Mouse (Mus musculus) neural tube, embryonic 14.5 days (tissue): ENCODE results near the gene Nubp2. TPM values are rescaled to one million over a fixed set of nuclear protein-coding genes. Genes with fewer than 3 reads are reported as not detected.

Source experiments
- ATAC-seq: fragments of 200-750 bp; cut with Nextera tagmentation; 2 replicates; pipeline ENCODE4 v1.8.0; 2017; ENCODE audit warnings: low read depth, mild to moderate bottlenecking, moderate TSS enrichment, moderate library complexity
- H3K27ac ChIP-seq: fragments of 300-500 bp; sonication (generic); 2 replicates; pipeline ENCODE4 v1.5.1; 2014; ENCODE audit warnings: low read depth, mild to moderate bottlenecking, control low read depth, low read length, moderate library complexity, mixed read lengths
- H3K27me3 ChIP-seq: fragments of 300-500 bp; sonication (generic); 2 replicates; pipeline ENCODE4 v1.6.1; 2014; ENCODE audit warnings: low read length; ENCODE audit not compliant: control insufficient read depth, insufficient read depth
- H3K36me3 ChIP-seq: fragments of 300-500 bp; sonication (generic); 2 replicates; pipeline ENCODE4 v1.6.1; 2014; ENCODE audit warnings: low read length, mixed read lengths; ENCODE audit not compliant: control insufficient read depth, insufficient read depth
- H3K4me1 ChIP-seq: fragments of 300-500 bp; sonication (generic); 2 replicates; pipeline ENCODE4 v1.6.1; 2014; ENCODE audit warnings: low read length; ENCODE audit not compliant: control insufficient read depth, insufficient read depth
- H3K4me2 ChIP-seq: fragments of 300-500 bp; sonication (generic); 2 replicates; pipeline ENCODE4 v1.6.1; 2014; ENCODE audit warnings: mild to moderate bottlenecking, low read depth, low read length, control low read depth
- H3K4me3 ChIP-seq: fragments of 300-500 bp; sonication (generic); 2 replicates; pipeline ENCODE4 v1.5.1; 2014; ENCODE audit warnings: low read depth, low read length, control low read depth, mixed read lengths
- H3K9ac ChIP-seq: fragments of 300-500 bp; sonication (generic); replicated peaks from 2 replicates; pipeline ENCODE4 v1.6.1; 2014; ENCODE audit warnings: low read depth, mild to moderate bottlenecking, control low read depth, low read length, mixed read lengths
- H3K9me3 ChIP-seq: fragments of 300-500 bp; sonication (generic); 2 replicates; pipeline ENCODE4 v1.6.1; 2016; ENCODE audit warnings: low read length; ENCODE audit not compliant: control insufficient read depth
- WGBS: fragments of 180-500 bp; shearing (Covaris S2); extraction: QIAGEN DNeasy Blood & Tissue Kit; methylation state at CpG from one replicate; pipeline ENCODE4 v1.1.7; 2014; 5-methylcytosine and 5-hydroxymethylcytosine counted together
- polyA plus RNA-seq: library from polyadenylated mRNA; unstranded; fragments of >200 nt; fragmentation: Nextera tagmentation; extraction: Ambion mirVana; gene quantifications from 2 replicates; pipeline ENCODE4 v1.2.1, GENCODE M21; 2014

Gene Nubp2
- polyA plus RNA-seq, 1 experiment from 2014 or later: 75.7 TPM

GRCm38 (mm10) chr17:24896241-24896992 lies 10.3 kb upstream of the Nubp2 start, which contains the start of gene Nme3:
TSS of gene Nme3 (plus strand) at chr17:24896500.
- peaks cover 30% of the 10 kb centered on the region for H3K4me1 ChIP-seq
- peak within 1 kb of the TSS; percentile 85 for H3K9ac ChIP-seq
- H3K4me3 ChIP-seq: peak within 1 kb of the TSS; percentile 81
- 1% methylated on average over 49 of the region's 50 CpGs for WGBS
- no peaks in the 10 kb centered on the region for H3K27me3 ChIP-seq
- no peaks in the 10 kb centered on the region for H3K9me3 ChIP-seq
- peak within 1 kb of the TSS; percentile 83 for H3K27ac ChIP-seq
- peak within 1 kb of the TSS; percentile 95 for H3K4me2 ChIP-seq
- ATAC-seq: peak; percentile 77
- peaks cover 65% of the 10 kb centered on the region for H3K36me3 ChIP-seq

- no peak for ATAC-seq
- H3K9me3 ChIP-seq: no peaks in the 10 kb centered on the region
- no peaks in the 10 kb centered on the region for H3K27me3 ChIP-seq
- peak overlapping the region; percentile 95 for H3K4me2 ChIP-seq
- peak overlapping the region; percentile 83 for H3K27ac ChIP-seq
- H3K36me3 ChIP-seq: peaks cover 65% of the 10 kb centered on the region
- H3K4me1 ChIP-seq: peaks cover 30% of the 10 kb centered on the region
- H3K9ac ChIP-seq: peak overlapping the region; percentile 85
- 9% methylated on average over 23 of the region's 23 CpGs for WGBS
- peak overlapping the region; percentile 81 for H3K4me3 ChIP-seq
Measured at GRCm38 (mm10) chr17:24895571-24896240, 9.6 kb upstream of the Nubp2 start.

DNA sequence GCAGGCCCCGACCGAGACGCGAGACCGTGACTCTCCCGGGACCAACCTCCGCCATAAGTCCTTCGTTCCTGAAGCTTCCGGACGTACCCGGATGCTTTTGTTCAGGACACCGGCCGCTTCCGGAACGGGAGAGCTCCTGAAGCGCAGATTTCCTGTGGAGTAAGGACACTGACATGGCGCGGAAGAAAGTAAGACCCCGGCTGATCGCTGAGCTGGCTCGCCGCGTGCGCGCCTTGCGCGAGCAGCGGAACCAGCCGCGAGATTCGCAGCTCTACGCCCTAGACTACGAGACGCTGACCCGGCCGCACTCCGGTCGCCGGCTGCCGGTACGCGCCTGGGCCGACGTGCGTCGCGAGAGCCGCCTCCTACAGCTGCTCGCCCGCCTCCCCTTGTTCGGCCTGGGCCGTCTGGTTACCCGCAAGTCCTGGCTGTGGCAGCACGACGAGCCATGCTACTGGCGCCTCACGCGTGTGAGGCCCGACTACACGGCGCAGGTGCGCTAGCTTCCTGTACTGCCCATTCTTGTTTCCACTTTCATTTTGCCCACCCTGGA lies 8.9 kb upstream of the Nubp2 start, which contains the start of the genes Eme2 and Mrps34:
TSS of gene Eme2 (minus strand) at position 93 of the 553 bp plus-strand sequence.
TSS of gene Mrps34 (plus strand) at position 122 of the 553 bp plus-strand sequence.
- peak within 1 kb of the TSS; percentile 85 for H3K9ac ChIP-seq
- peaks cover 64% of the 10 kb centered on the region for H3K36me3 ChIP-seq
- H3K4me3 ChIP-seq: peak within 1 kb of the TSS; percentile 81
- H3K27ac ChIP-seq: peak within 1 kb of the TSS; percentile 83
- ATAC-seq: peak; percentile 54; the same call in 1 of the 2 replicates
- H3K27me3 ChIP-seq: no peaks in the 10 kb centered on the region
- WGBS: under 1% methylated on average over 62 of the region's 62 CpGs
- H3K4me2 ChIP-seq: peak within 1 kb of the TSS; percentile 95
- peaks cover 30% of the 10 kb centered on the region for H3K4me1 ChIP-seq
- H3K9me3 ChIP-seq: no peaks in the 10 kb centered on the region

DNA sequence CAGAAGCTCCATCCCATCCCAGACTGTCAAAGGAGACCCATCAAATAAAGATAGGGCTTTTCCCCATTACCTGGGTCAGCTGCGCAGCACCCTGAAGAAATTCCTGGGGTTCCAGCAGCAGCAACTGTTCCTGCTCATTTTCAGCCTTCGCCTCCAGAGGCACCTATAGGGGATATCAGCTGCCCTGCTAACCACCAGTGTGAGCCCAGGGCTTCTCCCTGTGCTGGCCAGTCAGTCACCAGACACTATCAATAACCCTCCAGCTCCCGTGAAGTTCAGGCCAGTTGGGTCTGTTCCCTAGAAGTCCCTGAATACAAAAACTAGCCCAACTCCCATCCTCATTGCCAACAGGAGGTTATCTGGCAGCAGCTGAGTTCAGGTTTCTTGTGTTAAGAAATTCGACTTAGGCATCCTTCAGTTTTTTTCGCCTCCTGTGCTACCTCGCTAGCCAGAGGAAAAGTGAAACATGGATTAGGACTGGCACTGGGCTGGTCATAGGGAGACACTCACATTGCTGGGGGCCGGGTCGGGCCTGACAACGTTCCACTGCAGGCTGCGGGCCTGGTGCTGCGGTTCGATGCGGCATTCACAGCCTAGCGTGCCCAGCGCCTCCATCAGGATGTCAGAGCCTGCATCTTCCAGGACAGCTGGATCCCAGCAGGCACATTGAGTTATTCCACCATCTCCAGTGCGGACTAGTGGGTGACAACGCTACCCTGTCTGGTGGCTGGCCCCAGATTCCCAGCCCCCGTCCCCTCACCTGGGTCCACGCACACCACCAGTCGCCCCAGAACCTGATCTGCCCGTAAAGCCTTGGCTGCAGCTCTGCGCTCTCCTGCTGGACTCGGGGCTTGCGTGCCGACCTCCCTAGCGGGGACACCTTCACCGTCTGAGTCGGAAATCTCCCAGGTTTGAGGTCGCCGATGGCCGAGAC lies 8.2 kb upstream of the Nubp2 start:
- 10% methylated on average over 31 of the region's 31 CpGs for WGBS
- Histone ChIP-seq H3K27me3 (no peaks in the 10 kb centered on the region), H3K4me1 (peaks cover 30% of the 10 kb centered on the region), H3K4me3 (peak overlapping the region; percentile 81), H3K9me3 (no peaks in the 10 kb centered on the region), H3K36me3 (peaks cover 61% of the 10 kb centered on the region), H3K9ac (peak overlapping the region; percentile 85), H3K4me2 (peak overlapping the region; percentile 95), H3K27ac (peak overlapping the region; percentile 83)
- peak; percentile 22; the same call in 1 of the 2 replicates for ATAC-seq

DNA sequence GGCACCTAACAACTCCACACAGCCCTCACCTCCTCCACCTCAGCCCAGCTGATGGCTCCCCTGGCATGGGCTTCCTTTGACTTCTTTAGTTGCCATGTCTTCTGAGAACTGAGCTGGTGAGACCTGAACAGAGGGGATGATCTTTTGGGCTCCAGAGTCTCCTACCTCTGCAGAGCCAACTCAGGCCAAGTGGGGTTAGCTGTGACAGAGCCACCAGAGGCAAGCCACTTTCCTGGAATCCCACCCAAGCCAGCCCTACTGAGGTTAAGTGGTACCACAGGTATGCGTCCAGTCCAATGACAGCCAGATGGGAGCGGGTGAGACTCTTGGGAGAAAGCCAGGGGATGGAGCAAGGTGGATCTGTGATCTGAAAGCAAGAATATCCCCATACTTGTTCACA lies 7.1 kb upstream of the Nubp2 start:
- Histone ChIP-seq H3K9me3 (no peaks in the 10 kb centered on the region), H3K27ac (no peak overlapping the region), H3K36me3 (peaks cover 50% of the 10 kb centered on the region), H3K9ac (no peak overlapping the region), H3K4me3 (no peak overlapping the region), H3K4me2 (no peak overlapping the region), H3K4me1 (peaks cover 30% of the 10 kb centered on the region), H3K27me3 (no peaks in the 10 kb centered on the region)
- 100% methylated on average over 2 of the region's 2 CpGs for WGBS
- ATAC-seq: no peak

- Histone ChIP-seq H3K27me3 (no peaks in the 10 kb centered on the region), H3K36me3 (peaks cover 46% of the 10 kb centered on the region), H3K4me3 (no peak overlapping the region), H3K9me3 (no peaks in the 10 kb centered on the region), H3K9ac (no peak overlapping the region), H3K27ac (no peak overlapping the region), H3K4me1 (peaks cover 31% of the 10 kb centered on the region), H3K4me2 (no peak overlapping the region)
- WGBS: 89% methylated on average over 12 of the region's 12 CpGs
- no peak for ATAC-seq
Measured at GRCm38 (mm10) chr17:24892785-24893184, 6.6 kb upstream of the Nubp2 start.

DNA sequence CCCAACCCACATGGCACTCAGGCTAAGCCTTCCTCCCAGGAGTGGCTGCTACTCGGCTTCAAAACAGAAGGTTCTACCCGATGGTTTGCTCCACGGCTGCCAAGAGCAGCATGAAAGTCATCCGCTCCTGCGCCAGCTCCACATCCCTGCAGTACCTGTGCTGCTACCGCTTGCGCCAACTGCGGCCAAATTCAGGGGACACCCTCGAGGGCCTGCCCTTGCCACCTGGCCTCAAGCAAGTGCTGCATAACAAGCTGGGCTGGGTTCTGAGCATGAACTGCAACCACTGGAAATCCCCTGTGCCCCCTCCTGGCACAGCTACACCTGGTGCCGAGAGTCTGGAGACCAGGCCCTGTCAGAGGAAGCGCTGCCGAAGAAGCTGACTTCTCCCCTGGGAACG lies 5.2 kb upstream of the Nubp2 start:
- Histone ChIP-seq H3K4me2 (no peak overlapping the region), H3K4me3 (no peak overlapping the region), H3K4me1 (peaks cover 29% of the 10 kb centered on the region), H3K27ac (no peak overlapping the region), H3K36me3 (peaks cover 39% of the 10 kb centered on the region), H3K9me3 (no peaks in the 10 kb centered on the region), H3K9ac (no peak overlapping the region), H3K27me3 (no peaks in the 10 kb centered on the region)
- no peak for ATAC-seq
- 90% methylated on average over 13 of the region's 13 CpGs for WGBS
